In the genomic region with DNA sequence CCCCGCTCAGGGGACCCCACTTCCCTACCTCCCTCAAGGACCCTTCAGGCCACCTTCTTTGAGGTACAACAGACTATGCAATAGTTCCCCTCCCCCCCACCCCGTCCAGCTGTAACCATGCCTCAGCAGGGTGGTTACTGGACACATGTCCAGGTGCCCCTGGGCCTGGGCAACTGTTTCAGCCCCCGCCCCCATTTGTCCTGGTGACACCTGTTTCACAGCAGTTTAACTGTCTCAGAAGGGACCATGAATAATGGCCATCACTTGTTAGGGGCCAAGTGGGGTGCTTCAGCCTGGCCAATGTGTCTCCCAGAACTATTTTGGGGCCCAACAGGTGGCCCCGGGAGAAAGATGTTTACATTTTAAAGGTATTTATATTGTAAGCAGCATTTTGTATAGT, we compare ENCODE assay signal across 10 mouse cellular contexts. TPM values are rescaled to one million over a fixed set of nuclear protein-coding genes. Genes with fewer than 3 reads are reported as not detected.
DNase-seq lines count a peak whose midpoint lies in the region; ATAC-seq and TF ChIP-seq lines count a peak whose summit lies in the region.
"Had no signal": no experiment of that assay in that cellular context is flagged by ENCODE, and none has a peak within 500 bp of the region (broad histone marks: within the 10 kb centered on the region; RNA-seq: fewer than 3 reads in every experiment).

No protein-coding gene starts in this region.

- DNase-seq in forebrain, embryonic 10.5 days (ENCODE audit: extremely low spot score, low spot score) = no peak
- DNase-seq in intestine, embryonic 14.5 days (ENCODE audit: low spot score) = no peak
- no peak for DNase-seq in yolk sac, embryonic 10.5 days (ENCODE audit: low spot score)

- no peak overlapping the region for H3K9ac ChIP-seq in forebrain, embryonic 15.5 days (replicated peaks)
- H3K9ac ChIP-seq in intestine, embryonic 14.5 days (ENCODE audit: low read length) = no peak overlapping the region
- no peak overlapping the region for H3K9ac ChIP-seq in intestine, postnatal 0 days (ENCODE audit: low read depth, low read length)
- no peak overlapping the region for H3K9ac ChIP-seq in midbrain, embryonic 12.5 days (replicated peaks)
- no peak overlapping the region for H3K9ac ChIP-seq in midbrain, embryonic 13.5 days (replicated peaks)
- 0 out of 2 replicates have a peak overlapping the region, but pooled peaks have one; percentile 57 for H3K9ac ChIP-seq in limb, embryonic 15.5 days

- no peaks in the 10 kb centered on the region for H3K9me3 ChIP-seq in forebrain, embryonic 10.5 days
- H3K9me3 ChIP-seq in forebrain, embryonic 15.5 days = no peaks in the 10 kb centered on the region
- no peaks in the 10 kb centered on the region for H3K9me3 ChIP-seq in intestine, embryonic 14.5 days (ENCODE audit: control insufficient read depth, low read length)
- H3K9me3 ChIP-seq in intestine, postnatal 0 days (ENCODE audit: control insufficient read depth) = no peaks in the 10 kb centered on the region
- H3K9me3 ChIP-seq in midbrain, embryonic 12.5 days = no peaks in the 10 kb centered on the region
- no peaks in the 10 kb centered on the region for H3K9me3 ChIP-seq in midbrain, embryonic 13.5 days
- H3K9me3 ChIP-seq in limb, embryonic 15.5 days = no peaks in the 10 kb centered on the region
- H3K9me3 ChIP-seq: hindbrain, embryonic 13.5 days had no signal

- peak overlapping the region; percentile 83 for H3K27ac ChIP-seq in forebrain, embryonic 10.5 days
- H3K27ac ChIP-seq in forebrain, embryonic 15.5 days (replicated peaks) = no peak overlapping the region
- H3K27ac ChIP-seq in intestine, embryonic 14.5 days (ENCODE audit: low read depth) = no peak overlapping the region
- H3K27ac ChIP-seq in intestine, postnatal 0 days (ENCODE audit: low read depth, low read length) = no peak overlapping the region
- H3K27ac ChIP-seq in midbrain, embryonic 12.5 days (replicated peaks) = 0 out of 2 replicates have a peak overlapping the region, but pooled peaks have one; percentile 52
- H3K27ac ChIP-seq in midbrain, embryonic 13.5 days = no peak overlapping the region
- H3K27ac ChIP-seq in limb, embryonic 15.5 days = peak overlapping the region; percentile 95
- H3K27ac ChIP-seq: macrophage had no signal

- no peak for TF ChIP-seq CTCF in intestine, postnatal 0 days (IDR thresholded peaks at IDR 0.05; ENCODE audit: low read depth)

- no peak overlapping the region for H3K4me2 ChIP-seq in forebrain, embryonic 15.5 days (replicated peaks)
- H3K4me2 ChIP-seq in intestine, embryonic 14.5 days (ENCODE audit: low read length) = 0 out of 2 replicates have a peak overlapping the region, but pooled peaks have one; percentile 0
- no peak overlapping the region for H3K4me2 ChIP-seq in intestine, postnatal 0 days (replicated peaks; ENCODE audit: low read depth)
- no peak overlapping the region for H3K4me2 ChIP-seq in midbrain, embryonic 12.5 days (replicated peaks)
- no peak overlapping the region for H3K4me2 ChIP-seq in midbrain, embryonic 13.5 days (replicated peaks)
- H3K4me2 ChIP-seq in limb, embryonic 15.5 days = peak overlapping the region; percentile 85

- H3K36me3 ChIP-seq in forebrain, embryonic 10.5 days (replicated peaks) = peaks cover 25% of the 10 kb centered on the region
- no peaks in the 10 kb centered on the region for H3K36me3 ChIP-seq in forebrain, embryonic 15.5 days
- H3K36me3 ChIP-seq in intestine, embryonic 14.5 days (ENCODE audit: control insufficient read depth, insufficient read depth, low read length) = peaks cover 6% of the 10 kb centered on the region
- H3K36me3 ChIP-seq in intestine, postnatal 0 days (ENCODE audit: control insufficient read depth, insufficient read depth) = peaks cover 9% of the 10 kb centered on the region; the same call in 1 of the 2 replicates
- H3K36me3 ChIP-seq in midbrain, embryonic 12.5 days = no peaks in the 10 kb centered on the region
- H3K36me3 ChIP-seq in midbrain, embryonic 13.5 days = no peaks in the 10 kb centered on the region
- H3K36me3 ChIP-seq in limb, embryonic 15.5 days = peaks cover 16% of the 10 kb centered on the region
- H3K36me3 ChIP-seq: hindbrain, embryonic 13.5 days had no signal

- ATAC-seq in forebrain, embryonic 15.5 days (replicated peaks) = no peak
- ATAC-seq in intestine, embryonic 14.5 days (replicated peaks; ENCODE audit: low FRiP score, low TSS enrichment, low read depth) = no peak
- no peak for ATAC-seq in intestine, postnatal 0 days
- no peak for ATAC-seq in midbrain, embryonic 12.5 days (ENCODE audit: low FRiP score, low read depth)
- no peak for ATAC-seq in midbrain, embryonic 13.5 days
- ATAC-seq in limb, embryonic 15.5 days (ENCODE audit: insufficient number of reproducible peaks, low FRiP score, low TSS enrichment, low read depth) = no peak

- peak overlapping the region; percentile 61 for H3K4me3 ChIP-seq in forebrain, embryonic 10.5 days
- no peak overlapping the region for H3K4me3 ChIP-seq in forebrain, embryonic 15.5 days
- no peak overlapping the region for H3K4me3 ChIP-seq in intestine, embryonic 14.5 days (ENCODE audit: low read depth, low read length)
- no peak overlapping the region for H3K4me3 ChIP-seq in intestine, postnatal 0 days (ENCODE audit: low read depth, low read length)
- no peak overlapping the region for H3K4me3 ChIP-seq in midbrain, embryonic 12.5 days
- no peak overlapping the region for H3K4me3 ChIP-seq in midbrain, embryonic 13.5 days (replicated peaks)
- peak overlapping the region; percentile 68 for H3K4me3 ChIP-seq in limb, embryonic 15.5 days
- H3K4me3 ChIP-seq: hindbrain, embryonic 13.5 days had no signal

- H3K4me1 ChIP-seq in forebrain, embryonic 10.5 days = peaks cover 82% of the 10 kb centered on the region
- peaks cover 12% of the 10 kb centered on the region for H3K4me1 ChIP-seq in forebrain, embryonic 15.5 days
- H3K4me1 ChIP-seq in intestine, embryonic 14.5 days (replicated peaks; ENCODE audit: control insufficient read depth, insufficient read depth, low read length) = peaks cover 53% of the 10 kb centered on the region
- H3K4me1 ChIP-seq in intestine, postnatal 0 days (replicated peaks; ENCODE audit: control insufficient read depth, insufficient read depth, low read length) = no peaks in the 10 kb centered on the region
- peaks cover 48% of the 10 kb centered on the region for H3K4me1 ChIP-seq in midbrain, embryonic 12.5 days
- H3K4me1 ChIP-seq in midbrain, embryonic 13.5 days (replicated peaks) = peaks cover 49% of the 10 kb centered on the region
- H3K4me1 ChIP-seq in limb, embryonic 15.5 days = peaks cover 81% of the 10 kb centered on the region

- 69% methylated on average over 4 of the region's 4 CpGs for whole genome bisulfite sequencing in forebrain, embryonic 10.5 days
- 82% methylated on average over 4 of the region's 4 CpGs for WGBS in forebrain, embryonic 15.5 days
- WGBS in intestine, embryonic 14.5 days = 63% methylated on average over 4 of the region's 4 CpGs
- WGBS in intestine, postnatal 0 days = 78% methylated on average over 4 of the region's 4 CpGs
- 76% methylated on average over 4 of the region's 4 CpGs for WGBS in midbrain, embryonic 12.5 days
- 76% methylated on average over 4 of the region's 4 CpGs for WGBS in midbrain, embryonic 13.5 days
- WGBS in limb, embryonic 15.5 days = 48% methylated on average over 4 of the region's 4 CpGs

- H3K27me3 ChIP-seq in forebrain, embryonic 10.5 days (ENCODE audit: poor library complexity, severe bottlenecking) = peaks cover 58% of the 10 kb centered on the region
- peaks cover 29% of the 10 kb centered on the region for H3K27me3 ChIP-seq in forebrain, embryonic 15.5 days
- peaks cover 3% of the 10 kb centered on the region; the same call in 1 of the 2 replicates for H3K27me3 ChIP-seq in intestine, embryonic 14.5 days (replicated peaks; ENCODE audit: control insufficient read depth, insufficient read depth, low read length)
- H3K27me3 ChIP-seq in intestine, postnatal 0 days (replicated peaks; ENCODE audit: control insufficient read depth, insufficient read depth, low read length) = peaks cover 6% of the 10 kb centered on the region; the same call in 1 of the 2 replicates
- H3K27me3 ChIP-seq in midbrain, embryonic 12.5 days = peaks cover 62% of the 10 kb centered on the region
- peaks cover 42% of the 10 kb centered on the region for H3K27me3 ChIP-seq in midbrain, embryonic 13.5 days
- peaks cover 3% of the 10 kb centered on the region; the same call in 1 of the 2 replicates for H3K27me3 ChIP-seq in limb, embryonic 15.5 days

RNA-seq across cellular contexts. Expression of gene Snai1, which starts 4.4 kb away (rescaled TPM):
- polyA plus RNA-seq in forebrain, embryonic 10.5 days (2016; fragmentation: Nextera tagmentation; extraction: Ambion mirVana) = 40.4 and 46.9 TPM in 2 replicates
- polyA plus RNA-seq in forebrain, embryonic 15.5 days (2015; fragmentation: Nextera tagmentation; extraction: Ambion mirVana) = 2.1 and 2.7 TPM in 2 replicates
- polyA plus RNA-seq in intestine, embryonic 14.5 days (2014; fragmentation: Nextera tagmentation; extraction: Ambion mirVana) = 17.4 and 19.2 TPM in 2 replicates
- 5.4 and 8.0 TPM in 2 replicates for polyA plus RNA-seq in intestine, postnatal 0 days (2015; fragmentation: Nextera tagmentation; extraction: Ambion mirVana)
- polyA plus RNA-seq in midbrain, embryonic 12.5 days (2016; fragmentation: Nextera tagmentation; extraction: Ambion mirVana) = 15.3 and 24.6 TPM in 2 replicates
- polyA plus RNA-seq in midbrain, embryonic 13.5 days (2015; fragmentation: Nextera tagmentation; extraction: Ambion mirVana) = 5.4 and 5.8 TPM in 2 replicates
- 52.6 and 61.2 TPM in 2 replicates for polyA plus RNA-seq in limb, embryonic 15.5 days (2015; fragmentation: Nextera tagmentation; extraction: Ambion mirVana)
- polyA plus RNA-seq: macrophage had no signal

RNA-seq across cellular contexts. Expression of gene Spata2, which starts 49.7 kb away (rescaled TPM):
- polyA plus RNA-seq in forebrain, embryonic 10.5 days (2016; fragmentation: Nextera tagmentation; extraction: Ambion mirVana) = 21.0 and 21.5 TPM in 2 replicates
- polyA plus RNA-seq in forebrain, embryonic 15.5 days (2015; fragmentation: Nextera tagmentation; extraction: Ambion mirVana) = 32.1 and 32.6 TPM in 2 replicates
- polyA plus RNA-seq in intestine, embryonic 14.5 days (2014; fragmentation: Nextera tagmentation; extraction: Ambion mirVana) = 13.9 and 15.1 TPM in 2 replicates
- 11.5 and 13.5 TPM in 2 replicates for polyA plus RNA-seq in intestine, postnatal 0 days (2015; fragmentation: Nextera tagmentation; extraction: Ambion mirVana)
- 21.3 and 23.6 TPM in 2 replicates for polyA plus RNA-seq in midbrain, embryonic 12.5 days (2016; fragmentation: Nextera tagmentation; extraction: Ambion mirVana)
- polyA plus RNA-seq in midbrain, embryonic 13.5 days (2015; fragmentation: Nextera tagmentation; extraction: Ambion mirVana) = 25.1 and 30.2 TPM in 2 replicates
- 12.9 and 15.3 TPM in 2 replicates for polyA plus RNA-seq in limb, embryonic 15.5 days (2015; fragmentation: Nextera tagmentation; extraction: Ambion mirVana)

RNA-seq across cellular contexts. Expression of gene Rnf114, which starts 49.9 kb away (rescaled TPM):
- 136 and 137 TPM in 2 replicates for polyA plus RNA-seq in forebrain, embryonic 10.5 days (2016; fragmentation: Nextera tagmentation; extraction: Ambion mirVana)
- polyA plus RNA-seq in forebrain, embryonic 15.5 days (2015; fragmentation: Nextera tagmentation; extraction: Ambion mirVana) = 132 TPM in 2 replicates
- polyA plus RNA-seq in intestine, embryonic 14.5 days (2014; fragmentation: Nextera tagmentation; extraction: Ambion mirVana) = 82.8 and 85.0 TPM in 2 replicates
- 62.2 and 64.8 TPM in 2 replicates for polyA plus RNA-seq in intestine, postnatal 0 days (2015; fragmentation: Nextera tagmentation; extraction: Ambion mirVana)
- 135 and 137 TPM in 2 replicates for polyA plus RNA-seq in midbrain, embryonic 12.5 days (2016; fragmentation: Nextera tagmentation; extraction: Ambion mirVana)
- 154 and 165 TPM in 2 replicates for polyA plus RNA-seq in midbrain, embryonic 13.5 days (2015; fragmentation: Nextera tagmentation; extraction: Ambion mirVana)
- 69.9 and 70.3 TPM in 2 replicates for polyA plus RNA-seq in limb, embryonic 15.5 days (2015; fragmentation: Nextera tagmentation; extraction: Ambion mirVana)

Comparison
In these comparisons a context has a peak if more than half of its experiments do, and no peak if none do; other contexts are left out.
1. H3K27ac ChIP-seq: peak in forebrain, embryonic 10.5 days (single experiment), midbrain, embryonic 12.5 days (single experiment) and limb, embryonic 15.5 days (single experiment); none in forebrain, embryonic 15.5 days (single experiment), intestine, embryonic 14.5 days (single experiment), intestine, postnatal 0 days (single experiment) and midbrain, embryonic 13.5 days (single experiment).
2. H3K4me3 ChIP-seq: peak in forebrain, embryonic 10.5 days (single experiment) and limb, embryonic 15.5 days (single experiment); none in forebrain, embryonic 15.5 days (single experiment), intestine, embryonic 14.5 days (single experiment), intestine, postnatal 0 days (single experiment), midbrain, embryonic 12.5 days (single experiment) and midbrain, embryonic 13.5 days (single experiment).
3. H3K4me2 ChIP-seq: peak in intestine, embryonic 14.5 days (single experiment) and limb, embryonic 15.5 days (single experiment); none in forebrain, embryonic 15.5 days (single experiment), intestine, postnatal 0 days (single experiment), midbrain, embryonic 12.5 days (single experiment) and midbrain, embryonic 13.5 days (single experiment).